Comparison of ENCODE assay signal across 16 mouse cellular contexts in the genomic region with DNA sequence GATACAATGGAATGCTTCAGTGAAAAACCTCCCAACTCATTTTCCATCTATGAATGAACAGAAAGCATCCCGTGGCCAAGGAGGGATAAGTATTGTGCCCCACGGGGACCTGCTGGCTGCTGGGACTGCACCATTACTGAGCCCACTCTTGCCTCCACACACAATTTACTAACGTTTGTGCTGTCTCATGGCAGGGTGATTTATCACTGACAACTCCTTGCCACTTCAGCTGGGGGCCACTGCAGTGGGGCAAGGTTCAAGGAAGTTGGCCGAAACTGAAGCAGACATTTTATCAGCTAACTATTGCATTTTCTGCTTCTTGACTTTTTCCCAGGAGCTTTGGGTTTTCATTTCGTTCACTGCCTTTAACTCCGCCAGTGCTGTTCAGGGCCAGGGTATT. TPM values are rescaled to one million over a fixed set of nuclear protein-coding genes. Genes with fewer than 3 reads are reported as not detected.
A peak's percentile ranks its signal among the peaks of the same experiment; 100 is the strongest.
DNase-seq lines count a peak whose midpoint lies in the region; ATAC-seq lines count a peak whose summit lies in the region.
"Had no signal": no experiment of that assay in that cellular context is flagged by ENCODE, and none has a peak within 500 bp of the region (broad histone marks: within the 10 kb centered on the region; RNA-seq: fewer than 3 reads in every experiment).

No protein-coding gene starts in this region.

- no peak overlapping the region for H3K4me3 ChIP-seq in kidney, embryonic 14.5 days (ENCODE audit: low read length)
- no peak overlapping the region for H3K4me3 ChIP-seq in brown adipose tissue, adult 24 weeks (ENCODE audit: insufficient read depth, low read depth, low read length)
- H3K4me3 ChIP-seq: forebrain, embryonic 13.5 days; hindbrain, embryonic 15.5 days; left cerebral cortex, adult 2 months; limb, embryonic 12.5 days had no signal

- H3K9ac ChIP-seq in kidney, embryonic 14.5 days (ENCODE audit: low read depth, low read length), result no peak overlapping the region
- H3K9ac ChIP-seq: forebrain, embryonic 13.5 days; hindbrain, embryonic 15.5 days; limb, embryonic 12.5 days had no signal

- H3K36me3 ChIP-seq in kidney, embryonic 14.5 days (ENCODE audit: control insufficient read depth, insufficient read depth, low read length), result no peaks in the 10 kb centered on the region
- H3K36me3 ChIP-seq: hindbrain, embryonic 15.5 days; limb, embryonic 12.5 days had no signal

- no peaks in the 10 kb centered on the region for H3K9me3 ChIP-seq in kidney, embryonic 14.5 days (ENCODE audit: control insufficient read depth, low read length)
- H3K9me3 ChIP-seq: forebrain, embryonic 13.5 days; hindbrain, embryonic 15.5 days; limb, embryonic 12.5 days had no signal

- no peak; the same call in 1 of the 2 replicates for ATAC-seq in kidney, embryonic 14.5 days (ENCODE audit: low FRiP score, low TSS enrichment)
- ATAC-seq: CD4-positive, CD25-positive, alpha-beta regulatory T cell, adult 4 months; forebrain, embryonic 13.5 days had no signal

- WGBS in kidney, embryonic 14.5 days, result 39% methylated on average over 6 of the region's 6 CpGs

- H3K4me2 ChIP-seq in kidney, embryonic 14.5 days (replicated peaks; ENCODE audit: low read depth, low read length), result no peak overlapping the region
- H3K4me2 ChIP-seq: forebrain, embryonic 13.5 days; hindbrain, embryonic 15.5 days; limb, embryonic 12.5 days had no signal

- H3K27me3 ChIP-seq in kidney, embryonic 14.5 days (ENCODE audit: control insufficient read depth, insufficient read depth, low read length), result no peaks in the 10 kb centered on the region
- H3K27me3 ChIP-seq: forebrain, embryonic 13.5 days; hindbrain, embryonic 15.5 days had no signal

- H3K27ac ChIP-seq in kidney, embryonic 14.5 days (ENCODE audit: low read depth, low read length), result no peak overlapping the region
- H3K27ac ChIP-seq in brown adipose tissue, adult 24 weeks (replicated peaks; ENCODE audit: low read depth, low read length), result peak overlapping the region; percentile 82
- H3K27ac ChIP-seq: forebrain, embryonic 13.5 days; hindbrain, embryonic 15.5 days; left cerebral cortex, adult 2 months; limb, embryonic 12.5 days had no signal

- DNase-seq in kidney, adult 9 months, result peak; percentile 65
- DNase-seq in embryo, embryonic 9.5 days (ENCODE audit: extremely low spot score), result peak; percentile 4
- peak; percentile 45 to 60 for DNase-seq in kidney, postnatal 36 days
- DNase-seq in cerebellum, adult 11 months, result no peak
- no peak for DNase-seq in layer of hippocampus, adult 9-11 months
- DNase-seq: cerebellum, adult 18-20 months; lung, postnatal 14 days; midbrain, embryonic 14.5 days; right cerebral cortex, postnatal 4 days had no signal

- H3K4me1 ChIP-seq in kidney, embryonic 14.5 days (ENCODE audit: control insufficient read depth, insufficient read depth, low read length), result peaks cover 8% of the 10 kb centered on the region
- H3K4me1 ChIP-seq in brown adipose tissue, adult 24 weeks (ENCODE audit: control insufficient read depth, insufficient read depth, insufficient read length, low read length), result no peaks in the 10 kb centered on the region
- H3K4me1 ChIP-seq: forebrain, embryonic 13.5 days; limb, embryonic 12.5 days had no signal

RNA-seq across cellular contexts. Expression of gene Ppargc1a, which starts 17.5 kb away (rescaled TPM):
- 8.3 and 15.8 TPM in 2 replicates for polyA plus RNA-seq in kidney, embryonic 14.5 days (2014; fragmentation: Nextera tagmentation; extraction: Ambion mirVana)
- polyA plus RNA-seq in brown adipose tissue, adult 24 weeks (2012; ENCODE audit: insufficient read depth, insufficient read length, missing spikeins), result 15.7 and 19.8 TPM in 2 replicates

Comparison
In these comparisons a context has a peak if more than half of its experiments do, and no peak if none do; other contexts are left out.
1. DNase-seq: peak in kidney, adult 9 months (single experiment), embryo, embryonic 9.5 days (single experiment) and kidney, postnatal 36 days (2 of 2); none in cerebellum, adult 11 months (single experiment) and layer of hippocampus, adult 9-11 months (single experiment).